Mouse (Mus musculus) stomach, postnatal 0 days (tissue): ENCODE results near the gene Nek10. TPM values are rescaled to one million over a fixed set of nuclear protein-coding genes. Genes with fewer than 3 reads are reported as not detected.
"Not testable (repeated sequence)": the region's sequence is repeated elsewhere in the genome, so short reads cannot be mapped to it uniquely, and the experiment has no call there.

ENCODE experiments used
- ATAC-seq: fragments of 200-750 bp; cut with Nextera tagmentation; 2 replicates; pipeline ENCODE4 v1.8.0; 2017; ENCODE audit not compliant: low FRiP score, low TSS enrichment
- DNase-seq: peaks from one replicate; pipeline ENCODE4 v3.0.0-alpha.2; 2016; ENCODE audit warnings: low spot score
- H3K27ac ChIP-seq: fragments of 300-500 bp; sonication (generic); replicated peaks from 2 replicates; pipeline ENCODE4 v1.5.1; 2014; ENCODE audit warnings: mild to moderate bottlenecking, control low read depth
- H3K27me3 ChIP-seq: fragments of 300-500 bp; sonication (generic); 2 replicates; pipeline ENCODE4 v1.6.1; 2014; ENCODE audit warnings: low read length; ENCODE audit not compliant: control insufficient read depth, insufficient read depth
- H3K36me3 ChIP-seq: fragments of 300-500 bp; sonication (generic); 2 replicates; pipeline ENCODE4 v1.6.1; 2014; ENCODE audit warnings: low read length, mixed read lengths; ENCODE audit not compliant: control insufficient read depth, insufficient read depth
- H3K4me1 ChIP-seq: fragments of 300-500 bp; sonication (generic); replicated peaks from 2 replicates; pipeline ENCODE4 v1.6.1; 2014; ENCODE audit warnings: antibody characterized with exemption; ENCODE audit not compliant: control insufficient read depth, insufficient read depth
- H3K4me2 ChIP-seq: fragments of 300-500 bp; sonication (generic); replicated peaks from 2 replicates; pipeline ENCODE4 v1.6.1; 2014; ENCODE audit warnings: low read depth, mild to moderate bottlenecking, control low read depth, moderate library complexity
- H3K4me3 ChIP-seq: fragments of 300-500 bp; sonication (generic); 2 replicates; pipeline ENCODE4 v1.5.1; 2014; ENCODE audit warnings: low read depth, low read length, control low read depth
- H3K9ac ChIP-seq: fragments of 300-500 bp; sonication (generic); 2 replicates; pipeline ENCODE4 v1.6.1; 2014; ENCODE audit warnings: mild to moderate bottlenecking, low read length, control low read depth, mixed read lengths
- H3K9me3 ChIP-seq: fragments of 300-500 bp; sonication (generic); 2 replicates; pipeline ENCODE4 v1.6.1; 2016; ENCODE audit warnings: low read length; ENCODE audit not compliant: control insufficient read depth
- CTCF ChIP-seq: IDR thresholded peaks from 2 replicates; pipeline ENCODE4 v1.5.1; 2016; ENCODE audit warnings: antibody characterized with exemption, low read depth, mild to moderate bottlenecking, moderate library complexity
- EP300 ChIP-seq: optimal IDR thresholded peaks from 2 replicates; pipeline ENCODE3; 2016; ENCODE audit warnings: antibody characterized with exemption
- WGBS: fragments of 180-500 bp; shearing (Covaris S2); extraction: QIAGEN DNeasy Blood & Tissue Kit; methylation state at CpG from one replicate; pipeline ENCODE4 v1.1.7; 2014; 5-methylcytosine and 5-hydroxymethylcytosine counted together
- polyA plus RNA-seq: library from polyadenylated mRNA; unstranded; fragments of >200 nt; fragmentation: Nextera tagmentation; extraction: Ambion mirVana; gene quantifications from 2 replicates; pipeline ENCODE4 v1.2.1, GENCODE M21; 2015

The Nek10 gene
- polyA plus RNA-seq, 1 experiment from 2014 or later = 0.02 TPM

DNA sequence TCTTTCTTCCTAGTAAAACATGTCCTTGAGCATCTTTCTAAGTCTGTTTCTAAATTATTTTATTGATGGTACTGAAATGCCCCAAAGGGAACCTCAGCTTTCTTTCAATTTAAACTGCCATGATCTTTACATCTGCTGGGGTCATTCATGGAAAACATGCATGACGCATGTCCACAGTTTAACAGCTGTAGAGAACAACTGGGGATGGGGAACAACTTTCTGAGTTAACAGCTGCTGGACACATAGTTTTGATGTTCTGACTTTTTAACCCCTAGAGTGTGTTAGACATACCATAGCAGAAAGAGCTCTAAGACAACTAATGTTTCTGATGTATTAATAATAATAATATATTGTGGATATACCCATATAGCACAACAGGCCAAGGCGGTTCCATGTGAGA lies 211.6 kb downstream of the Nek10 start:
- ATAC-seq = no peak
- WGBS = 69% methylated on average over 2 of the region's 2 CpGs
- no peak for DNase-seq

GRCm38 (mm10) chr14:15030626-15031025 lies 227.4 kb downstream of the Nek10 start:
- H3K9me3 ChIP-seq, H3K27ac ChIP-seq, DNase-seq, H3K4me3 ChIP-seq, ATAC-seq, H3K4me1 ChIP-seq, H3K27me3 ChIP-seq, H3K36me3 ChIP-seq, H3K4me2 ChIP-seq, H3K9ac ChIP-seq: not testable (repeated sequence)
- WGBS = 86% methylated on average over 4 of the region's 4 CpGs

More for the DNA sequence above, 211.6 kb downstream of the Nek10 start:
- Histone ChIP-seq H3K27me3 (no peaks in the 10 kb centered on the region), H3K4me3 (no peak overlapping the region), H3K27ac (no peak overlapping the region), H3K36me3 (no peaks in the 10 kb centered on the region), H3K4me2 (no peak overlapping the region), H3K9ac (no peak overlapping the region), H3K4me1 (no peaks in the 10 kb centered on the region), H3K9me3 (no peaks in the 10 kb centered on the region)
- TF ChIP-seq CTCF = no peak
- no peak for TF ChIP-seq EP300

DNA sequence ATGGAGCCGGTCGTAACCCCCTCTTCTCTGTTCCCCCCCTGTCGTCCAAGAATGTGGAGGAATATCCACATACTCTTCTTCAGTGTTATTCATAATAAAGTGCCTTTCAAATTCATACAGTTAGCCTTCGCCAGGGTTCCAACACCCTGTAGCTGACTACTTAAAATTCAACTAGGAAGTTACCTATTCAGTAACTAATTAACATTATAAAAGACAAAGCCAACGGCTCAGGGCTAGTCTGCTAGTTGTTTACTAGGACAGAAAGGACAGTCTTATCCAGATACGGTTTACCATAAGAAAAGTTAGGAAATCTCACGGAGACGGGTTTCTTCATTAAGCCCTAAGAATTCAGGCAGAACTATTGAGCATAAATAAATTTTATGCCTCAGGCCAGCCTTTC lies 231.4 kb downstream of the Nek10 start:
- H3K4me2 ChIP-seq, H3K27ac ChIP-seq, H3K4me3 ChIP-seq, DNase-seq, H3K9me3 ChIP-seq, H3K4me1 ChIP-seq, H3K9ac ChIP-seq, H3K27me3 ChIP-seq, H3K36me3 ChIP-seq, ATAC-seq: not testable (repeated sequence)
- WGBS = 85% methylated on average over 8 of the region's 8 CpGs

DNA sequence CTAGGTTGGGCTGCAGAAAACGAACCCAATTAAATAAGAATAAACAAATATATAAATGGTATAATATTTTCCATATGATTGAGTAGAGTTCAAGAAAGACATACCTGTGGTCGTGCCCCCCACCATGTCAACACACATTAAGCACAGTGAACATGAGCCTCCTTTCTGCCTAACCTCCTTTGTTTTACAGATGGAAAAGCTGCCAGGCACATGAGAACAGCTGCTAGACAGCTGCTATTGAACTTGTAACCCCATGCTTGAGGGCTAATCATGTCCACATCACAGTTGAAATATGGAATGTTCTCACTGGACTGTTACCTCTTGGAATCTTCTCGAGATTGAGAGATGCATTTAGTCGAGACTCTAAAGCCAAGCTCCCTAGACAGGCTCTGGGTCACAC lies 245.0 kb downstream of the Nek10 start:
- Histone ChIP-seq H3K4me2 (no peak overlapping the region), H3K4me3 (no peak overlapping the region), H3K36me3 (no peaks in the 10 kb centered on the region), H3K9me3 (no peaks in the 10 kb centered on the region), H3K9ac (no peak overlapping the region), H3K4me1 (no peaks in the 10 kb centered on the region), H3K27me3 (no peaks in the 10 kb centered on the region), H3K27ac (no peak overlapping the region)
- DNase-seq = no peak
- WGBS = 48% methylated on average over 4 of the region's 4 CpGs
- TF ChIP-seq EP300 (no peak), CTCF (no peak)
- ATAC-seq = no peak

DNA sequence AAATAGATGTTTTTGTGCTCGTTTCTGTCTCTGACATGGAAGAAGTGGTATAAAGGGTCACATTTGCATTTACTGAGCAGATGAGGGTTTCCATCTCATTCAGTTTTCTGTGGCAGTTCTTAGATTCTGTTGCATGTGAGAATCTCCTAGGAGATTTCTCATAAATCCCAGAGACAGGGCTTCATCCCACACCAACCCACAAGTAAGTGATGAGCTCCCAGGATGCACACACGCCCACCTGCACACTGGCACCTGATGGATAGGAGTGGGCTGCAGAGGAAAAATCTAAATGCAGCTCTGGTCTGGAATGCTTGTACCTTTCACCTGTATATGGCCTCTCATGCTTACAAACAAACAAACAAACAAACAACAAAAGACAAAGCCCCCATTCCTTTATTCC lies 258.3 kb downstream of the Nek10 start:
- DNase-seq (no peak), ATAC-seq (no peak)
- H3K9ac ChIP-seq = no peak overlapping the region
- H3K4me1 ChIP-seq = no peaks in the 10 kb centered on the region
- no peak overlapping the region for H3K4me2 ChIP-seq
- H3K4me3 ChIP-seq = no peak overlapping the region
- H3K36me3 ChIP-seq = no peaks in the 10 kb centered on the region
- TF ChIP-seq CTCF (no peak), EP300 (no peak)
- 72% methylated on average over 2 of the region's 2 CpGs for WGBS
- no peak overlapping the region for H3K27ac ChIP-seq
- no peaks in the 10 kb centered on the region for H3K27me3 ChIP-seq
- H3K9me3 ChIP-seq = no peaks in the 10 kb centered on the region

Other genes with a start within 250 kb of the Nek10 start
- gene Slc4a7, start 101.1 kb upstream of the Nek10 start, polyA plus RNA-seq = 7.3 and 7.7 TPM in 2 replicates